Mouse (Mus musculus): ENCODE results near the gene Gm30302. TPM values are rescaled to one million over a fixed set of nuclear protein-coding genes. Genes with fewer than 3 reads are reported as not detected.

Gm30302 gene
- total RNA-seq, 2 experiments from 2014 or later: not detected

DNA sequence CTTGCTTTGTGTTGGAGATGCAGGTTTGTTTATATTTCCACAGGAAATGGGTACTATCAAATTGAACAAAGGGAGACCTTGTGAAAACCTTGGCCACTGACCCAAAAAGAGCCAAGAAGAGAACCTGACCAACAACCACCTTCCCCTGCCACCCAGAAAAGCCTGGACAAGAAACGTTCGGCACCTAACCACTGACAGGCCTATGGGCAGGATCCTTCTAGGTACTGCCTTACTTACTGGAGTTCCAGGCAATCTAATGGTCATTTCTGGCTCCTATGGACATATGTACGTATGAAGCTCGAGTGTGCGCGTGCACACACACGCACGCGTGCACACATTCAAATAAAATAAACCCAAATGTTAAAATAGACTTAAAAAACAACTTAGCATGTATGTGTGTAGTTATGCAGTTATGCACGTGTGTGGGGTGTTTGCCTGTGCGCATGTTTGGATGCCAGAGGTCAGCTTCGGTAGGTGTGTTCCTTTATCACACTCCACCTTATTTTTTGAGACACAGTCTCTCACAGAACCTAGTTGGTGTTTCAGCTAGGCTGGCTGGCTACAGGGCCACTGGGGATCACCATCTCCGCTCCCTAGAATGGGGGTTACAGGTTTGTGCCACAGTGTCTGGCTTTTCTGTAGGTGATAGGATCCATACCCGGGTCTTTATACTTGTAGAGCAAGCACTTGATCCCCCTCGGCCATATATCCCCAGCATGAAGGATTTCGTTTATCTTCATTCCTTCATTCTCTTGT, 57.3 kb downstream of the Gm30302 start:
- no peak for DNase-seq
- intact Hi-C loops (cut with DNase I): no loop called here

DNA sequence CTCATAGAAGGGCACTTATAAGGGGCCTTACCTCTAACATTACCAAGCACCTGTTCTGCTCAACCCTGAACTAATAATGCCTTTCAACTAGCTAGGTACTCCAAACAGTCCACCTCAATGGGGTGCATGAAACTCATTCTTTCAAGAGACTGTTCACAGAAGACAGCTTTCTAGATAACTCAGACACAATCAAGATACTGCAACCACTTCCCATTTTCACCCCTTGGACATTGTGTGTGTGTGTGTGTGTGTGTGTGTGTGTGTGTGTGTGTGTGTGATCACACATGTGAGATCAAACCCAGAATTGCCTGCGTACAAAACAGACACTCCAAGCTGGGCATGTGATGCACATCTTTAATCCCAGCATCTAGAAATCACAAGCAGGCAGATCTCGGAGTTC, 60.8 kb downstream of the Gm30302 start:
- intact Hi-C loops (cut with DNase I): no loop called here

DNA sequence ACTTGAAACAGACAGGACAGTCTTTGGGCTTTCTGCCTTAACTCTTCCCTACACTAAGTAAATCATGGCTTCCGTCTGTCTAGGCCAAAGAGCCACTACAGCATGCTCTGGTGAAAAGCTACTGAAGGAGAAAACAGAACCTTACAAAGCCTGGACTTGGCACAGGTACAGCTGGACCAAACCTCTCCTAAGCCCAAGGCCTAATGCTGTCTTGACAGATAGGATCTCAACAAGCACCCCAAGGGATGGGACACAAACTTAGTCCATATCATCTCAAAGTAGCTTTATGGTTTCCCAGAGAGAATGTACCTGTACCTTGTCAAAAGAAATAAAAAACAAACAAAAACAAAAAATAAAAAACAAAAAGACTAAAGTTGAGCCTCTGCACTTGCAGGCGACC, 62.4 kb downstream of the Gm30302 start:
- intact Hi-C loops (cut with DNase I): no loop called here
- DNase-seq: no peak

More for the DNA sequence above, 60.8 kb downstream of the Gm30302 start:
- no peak for DNase-seq

Other genes starting within 250 kb of the Gm30302 start
- 1 to 10 TPM; 2.0 to 2.1 TPM for gene Omd, start 216.5 kb downstream of the Gm30302 start, total RNA-seq (2021)
- gene Ogn, start 191.0 kb downstream of the Gm30302 start, total RNA-seq (2021): 10 to 100 TPM; 23.1 to 26.8 TPM
- 1 to 10 TPM in 1 of 2 experiments, under 1 TPM in 1; 0.86 to 1.7 TPM for gene Cenpp, start 146.2 kb downstream of the Gm30302 start, total RNA-seq (2021)
- gene Nol8, start 145.9 kb downstream of the Gm30302 start, total RNA-seq (2021): 10 to 100 TPM in 1 of 2 experiments, 1 to 10 TPM in 1; 8.1 to 12.2 TPM
- 10 to 100 TPM; 75.9 to 76.2 TPM for gene Iars, start 116.9 kb downstream of the Gm30302 start, total RNA-seq (2021)